15 mouse cellular contexts compared by ENCODE assay signal in genomic region chr7:79679186-79679585, GRCm38 (mm10). TPM values are rescaled to one million over a fixed set of nuclear protein-coding genes. Genes with fewer than 3 reads are reported as not detected.
DNase-seq lines count a peak whose midpoint lies in the region; ATAC-seq and TF ChIP-seq lines count a peak whose summit lies in the region.
"Had no signal": no experiment of that assay in that cellular context is flagged by ENCODE, and none has a peak within 500 bp of the region (broad histone marks: within the 10 kb centered on the region; RNA-seq: fewer than 3 reads in every experiment).

No protein-coding gene starts in this region.

- no peaks in the 10 kb centered on the region; the same call in 1 of the 2 replicates for H3K36me3 ChIP-seq in hindbrain, postnatal 0 days (ENCODE audit: insufficient read depth, low read length)
- peaks cover 14% of the 10 kb centered on the region for H3K36me3 ChIP-seq in hindbrain, embryonic 13.5 days
- H3K36me3 ChIP-seq in midbrain, embryonic 14.5 days (ENCODE audit: control insufficient read depth, insufficient read depth, low read length) = peaks cover 24% of the 10 kb centered on the region
- H3K36me3 ChIP-seq in midbrain, embryonic 11.5 days (ENCODE audit: control insufficient read depth, insufficient read depth, low read length) = peaks cover 31% of the 10 kb centered on the region

- H3K4me2 ChIP-seq in hindbrain, postnatal 0 days (ENCODE audit: low read depth, low read length) = no peak overlapping the region
- H3K4me2 ChIP-seq in hindbrain, embryonic 13.5 days = no peak overlapping the region
- H3K4me2 ChIP-seq in midbrain, embryonic 14.5 days (ENCODE audit: low read length) = no peak overlapping the region
- H3K4me2 ChIP-seq in midbrain, embryonic 11.5 days = no peak overlapping the region
- H3K4me2 ChIP-seq: limb, embryonic 15.5 days; midbrain, embryonic 13.5 days had no signal

- no peak overlapping the region for H3K27ac ChIP-seq in hindbrain, postnatal 0 days
- H3K27ac ChIP-seq in hindbrain, embryonic 13.5 days = no peak overlapping the region
- H3K27ac ChIP-seq in midbrain, embryonic 14.5 days (replicated peaks; ENCODE audit: low read depth, low read length) = no peak overlapping the region
- H3K27ac ChIP-seq in midbrain, embryonic 11.5 days (ENCODE audit: low read depth, low read length) = no peak overlapping the region
- H3K27ac ChIP-seq: limb, embryonic 15.5 days; midbrain, embryonic 13.5 days had no signal

- no peak for ATAC-seq in hindbrain, postnatal 0 days
- ATAC-seq in hindbrain, embryonic 13.5 days (ENCODE audit: low FRiP score) = no peak
- no peak for ATAC-seq in midbrain, embryonic 14.5 days (ENCODE audit: low FRiP score, low TSS enrichment)
- no peak for ATAC-seq in midbrain, embryonic 11.5 days (ENCODE audit: low FRiP score)
- ATAC-seq: activated CD4-positive, CD25-positive, alpha-beta regulatory T cell, adult 4 months; midbrain, embryonic 13.5 days had no signal

- no peak overlapping the region for H3K4me3 ChIP-seq in hindbrain, postnatal 0 days (ENCODE audit: low read length)
- no peak overlapping the region for H3K4me3 ChIP-seq in hindbrain, embryonic 13.5 days
- no peak overlapping the region for H3K4me3 ChIP-seq in midbrain, embryonic 14.5 days (replicated peaks; ENCODE audit: low read depth, low read length)
- H3K4me3 ChIP-seq in midbrain, embryonic 11.5 days (ENCODE audit: low read depth, low read length) = no peak overlapping the region
- H3K4me3 ChIP-seq: erythroblast, embryonic 14.5 days; limb, embryonic 15.5 days; midbrain, embryonic 13.5 days had no signal

- peak; percentile 56 for TF ChIP-seq CTCF in hindbrain, postnatal 0 days (IDR thresholded peaks at IDR 0.05; ENCODE audit: low read depth)

- no peaks in the 10 kb centered on the region for H3K9me3 ChIP-seq in hindbrain, postnatal 0 days (ENCODE audit: low read length)
- no peaks in the 10 kb centered on the region for H3K9me3 ChIP-seq in hindbrain, embryonic 13.5 days
- H3K9me3 ChIP-seq in midbrain, embryonic 14.5 days (ENCODE audit: control insufficient read depth, low read length) = no peaks in the 10 kb centered on the region
- no peaks in the 10 kb centered on the region for H3K9me3 ChIP-seq in midbrain, embryonic 11.5 days (ENCODE audit: control insufficient read depth, low read length)
- H3K9me3 ChIP-seq: limb, embryonic 15.5 days; midbrain, embryonic 13.5 days had no signal

- H3K9ac ChIP-seq in hindbrain, postnatal 0 days (replicated peaks; ENCODE audit: low read length) = no peak overlapping the region
- H3K9ac ChIP-seq in hindbrain, embryonic 13.5 days = no peak overlapping the region
- no peak overlapping the region for H3K9ac ChIP-seq in midbrain, embryonic 14.5 days (replicated peaks; ENCODE audit: low read length)
- no peak overlapping the region for H3K9ac ChIP-seq in midbrain, embryonic 11.5 days (ENCODE audit: low read length)
- H3K9ac ChIP-seq: limb, embryonic 15.5 days; midbrain, embryonic 13.5 days had no signal

- H3K4me1 ChIP-seq in hindbrain, postnatal 0 days (ENCODE audit: insufficient read depth, low read length) = no peaks in the 10 kb centered on the region
- H3K4me1 ChIP-seq in hindbrain, embryonic 13.5 days (replicated peaks) = no peaks in the 10 kb centered on the region
- no peaks in the 10 kb centered on the region for H3K4me1 ChIP-seq in midbrain, embryonic 14.5 days (ENCODE audit: control insufficient read depth, insufficient read depth, low read length)
- H3K4me1 ChIP-seq in midbrain, embryonic 11.5 days (ENCODE audit: control insufficient read depth, insufficient read depth, low read length) = no peaks in the 10 kb centered on the region
- H3K4me1 ChIP-seq: limb, embryonic 15.5 days; midbrain, embryonic 13.5 days had no signal

- peak; percentile 15 for DNase-seq in adrenal gland, postnatal 10 days
- DNase-seq in adrenal gland, postnatal 25 days = no peak
- peak; percentile 16 for DNase-seq in hindbrain, postnatal 0 days (ENCODE audit: low spot score)
- peak; percentile 27 for DNase-seq in midbrain, embryonic 14.5 days
- DNase-seq in midbrain, embryonic 11.5 days (ENCODE audit: low spot score, missing footprints) = no peak
- peak; percentile 37 for DNase-seq in induced T-regulatory cell, adult 2 months (ENCODE audit: low read depth)
- DNase-seq in urinary bladder, postnatal 36 days (ENCODE audit: low spot score in 2 of 2) = no peak
- DNase-seq: cerebellum, adult 18-20 months; gastrocnemius, postnatal 10 days had no signal

- H3K27me3 ChIP-seq in hindbrain, postnatal 0 days (ENCODE audit: insufficient read depth, low read length) = no peaks in the 10 kb centered on the region
- H3K27me3 ChIP-seq in hindbrain, embryonic 13.5 days = no peaks in the 10 kb centered on the region
- no peaks in the 10 kb centered on the region for H3K27me3 ChIP-seq in midbrain, embryonic 14.5 days (ENCODE audit: control insufficient read depth, insufficient read depth, low read length)
- H3K27me3 ChIP-seq in midbrain, embryonic 11.5 days (ENCODE audit: control insufficient read depth, insufficient read depth, low read length) = no peaks in the 10 kb centered on the region
- H3K27me3 ChIP-seq: limb, embryonic 15.5 days; midbrain, embryonic 13.5 days had no signal

RNA-seq across cellular contexts. Expression of gene Ticrr, which starts 19.2 kb away (rescaled TPM):
- 1 to 10 TPM; 2.3 to 3.7 TPM for total RNA-seq in adrenal gland, postnatal 10 days (2021)
- 0.90 and 1.1 TPM in 2 replicates for total RNA-seq in adrenal gland, postnatal 25 days (2021)
- 8.7 and 8.8 TPM in 2 replicates for total RNA-seq in hindbrain, postnatal 0 days (2014; rRNA removed)
- 2.0 and 2.1 TPM in 2 replicates for polyA plus RNA-seq in hindbrain, postnatal 0 days (2015; fragmentation: Nextera tagmentation; extraction: Ambion mirVana)
- 2.2 and 2.6 TPM in 2 replicates for polyA plus RNA-seq in hindbrain, embryonic 13.5 days (2015; fragmentation: Nextera tagmentation; extraction: Ambion mirVana)
- polyA plus RNA-seq in midbrain, embryonic 14.5 days (2014; fragmentation: Nextera tagmentation; extraction: Ambion mirVana) = 1.3 and 2.5 TPM in 2 replicates
- 14.8 and 16.0 TPM in 2 replicates for polyA plus RNA-seq in midbrain, embryonic 11.5 days (2014; fragmentation: Nextera tagmentation; extraction: Ambion mirVana)

RNA-seq across cellular contexts. Expression of gene Kif7, which starts 36.3 kb away (rescaled TPM):
- 1 to 10 TPM; 4.9 to 5.7 TPM for total RNA-seq in adrenal gland, postnatal 10 days (2021)
- 4.5 and 4.6 TPM in 2 replicates for total RNA-seq in adrenal gland, postnatal 25 days (2021)
- 7.3 and 8.5 TPM in 2 replicates for total RNA-seq in hindbrain, postnatal 0 days (2014; rRNA removed)
- 1.9 and 2.3 TPM in 2 replicates for polyA plus RNA-seq in hindbrain, postnatal 0 days (2015; fragmentation: Nextera tagmentation; extraction: Ambion mirVana)
- polyA plus RNA-seq in hindbrain, embryonic 13.5 days (2015; fragmentation: Nextera tagmentation; extraction: Ambion mirVana) = 1.7 and 2.2 TPM in 2 replicates
- polyA plus RNA-seq in midbrain, embryonic 14.5 days (2014; fragmentation: Nextera tagmentation; extraction: Ambion mirVana) = 1.8 and 2.4 TPM in 2 replicates
- 2.8 and 4.7 TPM in 2 replicates for polyA plus RNA-seq in midbrain, embryonic 11.5 days (2014; fragmentation: Nextera tagmentation; extraction: Ambion mirVana)

RNA-seq across cellular contexts. Expression of gene Plin1, which starts 53.5 kb away (rescaled TPM):
- total RNA-seq in adrenal gland, postnatal 10 days (2021) = 100 to 1,000 TPM; 750 to 928 TPM
- total RNA-seq in adrenal gland, postnatal 25 days (2021) = 312 and 334 TPM in 2 replicates
- 0.21 and 7.3 TPM in 2 replicates for total RNA-seq in hindbrain, postnatal 0 days (2014; rRNA removed)
- 0.33 and 0.44 TPM in 2 replicates for polyA plus RNA-seq in hindbrain, postnatal 0 days (2015; fragmentation: Nextera tagmentation; extraction: Ambion mirVana)
- 0.13 and 0.17 TPM in 2 replicates for polyA plus RNA-seq in hindbrain, embryonic 13.5 days (2015; fragmentation: Nextera tagmentation; extraction: Ambion mirVana)
- polyA plus RNA-seq in midbrain, embryonic 14.5 days (2014; fragmentation: Nextera tagmentation; extraction: Ambion mirVana) = 0.13 and 1.1 TPM in 2 replicates
- not detected in 2 replicates for polyA plus RNA-seq in midbrain, embryonic 11.5 days (2014; fragmentation: Nextera tagmentation; extraction: Ambion mirVana)
- polyA plus RNA-seq: activated CD4-positive, CD25-positive, alpha-beta regulatory T cell, adult 4 months; C2C12; erythroblast, embryonic 14.5 days; limb, embryonic 15.5 days; midbrain, embryonic 13.5 days had no signal

Comparison
In these comparisons a context has a peak if more than half of its experiments do, and no peak if none do; other contexts are left out.
1. DNase-seq: peak in adrenal gland, postnatal 10 days (single experiment), hindbrain, postnatal 0 days (single experiment), midbrain, embryonic 14.5 days (single experiment) and induced T-regulatory cell, adult 2 months (single experiment); none in adrenal gland, postnatal 25 days (single experiment), midbrain, embryonic 11.5 days (single experiment) and urinary bladder, postnatal 36 days (0 of 2).